Mouse (Mus musculus): ENCODE data around the gene Ctf2.

- TF ChIP-seq CTCF (IDR thresholded peaks at IDR 0.05; ENCODE audit: low read depth) (no peak), EP300 (optimal IDR thresholded peaks at IDR 0.05) (no peak)
These were observed 6.5 kb downstream of the Ctf2 start for GRCm38 (mm10) chr7:127725490-127725889.
